Mouse (Mus musculus): Measurements from ENCODE around the gene Acot11. TPM values are rescaled to one million over a fixed set of nuclear protein-coding genes. Genes with fewer than 3 reads are reported as not detected.

The Acot11 gene
- total RNA-seq, 2 experiments from 2014 or later = 51.7 to 54.1 TPM

GRCm38 (mm10) chr4:106837964-106838363, 33.2 kb upstream of the Acot11 start:
- H3K4me3 ChIP-seq = peak overlapping the region; percentile 21
- intact Hi-C loops (cut with DNase I) = loop anchor here (5.0 to 10.0 kb wide), 4 partner anchors 129 to 507 kb away; partner anchors contain the start of genes Cyb5rl and Mrpl37
- TF ChIP-seq CTCF (IDR thresholded peaks at IDR 0.05) = no peak
- peak overlapping the region; percentile 28; the same call in 1 of the 2 replicates for H3K27ac ChIP-seq
- peak; percentile 63 to 76 for DNase-seq (ENCODE audit: extremely low spot score in 1 of 2, low spot score in 2 of 2)

- intact Hi-C loops (cut with DNase I) = loop anchor here (5.0 to 10.0 kb wide), 4 partner anchors 130 to 507 kb away; partner anchors contain the start of genes Cyb5rl and Mrpl37
- peak overlapping the region; percentile 21 for H3K4me3 ChIP-seq
- H3K27ac ChIP-seq = peak overlapping the region; percentile 28; the same call in 1 of the 2 replicates
- no peak for DNase-seq (ENCODE audit: extremely low spot score in 1 of 2, low spot score in 2 of 2)
- no peak for TF ChIP-seq CTCF (IDR thresholded peaks at IDR 0.05)
Observed at GRCm38 (mm10) chr4:106837425-106837824, 32.6 kb upstream of the Acot11 start.

- Histone ChIP-seq H3K27ac (no peak overlapping the region), H3K4me3 (no peak overlapping the region)
- DNase-seq (ENCODE audit: extremely low spot score in 1 of 2, low spot score in 2 of 2) = no peak
- no peak for TF ChIP-seq CTCF (IDR thresholded peaks at IDR 0.05)
- intact Hi-C loops (cut with DNase I) = loop anchor here (10.0 kb wide), 1 partner anchor 514 kb away; no protein-coding TSS in a partner anchor
Observed at GRCm38 (mm10) chr4:106830545-106831112, 25.8 kb upstream of the Acot11 start.

GRCm38 (mm10) chr4:106827738-106828361, 23.1 kb upstream of the Acot11 start:
- H3K27ac ChIP-seq = peak overlapping the region; percentile 54
- peak; percentile 65 to 76 for DNase-seq (ENCODE audit: extremely low spot score in 1 of 2, low spot score in 2 of 2)
- intact Hi-C loops (cut with DNase I) = loop anchor here (1.0 kb wide), 1 partner anchor 209 kb away; no protein-coding TSS in a partner anchor
- H3K4me3 ChIP-seq = peak overlapping the region; percentile 43
- TF ChIP-seq CTCF (IDR thresholded peaks at IDR 0.05) = peak; percentile 47

- H3K27ac ChIP-seq = no peak overlapping the region
- intact Hi-C loops (cut with DNase I) = no loop called here
- no peak overlapping the region for H3K4me3 ChIP-seq
- no peak for TF ChIP-seq CTCF (IDR thresholded peaks at IDR 0.05)
- DNase-seq (ENCODE audit: extremely low spot score in 1 of 2, low spot score in 2 of 2) = no peak
Observed at GRCm38 (mm10) chr4:106825229-106825628, 20.4 kb upstream of the Acot11 start.

- Histone ChIP-seq H3K4me3 (no peak overlapping the region), H3K27ac (no peak overlapping the region)
- no peak for TF ChIP-seq CTCF (IDR thresholded peaks at IDR 0.05)
- intact Hi-C loops (cut with DNase I) = no loop called here
- DNase-seq (ENCODE audit: extremely low spot score in 1 of 2, low spot score in 2 of 2) = no peak
Observed at GRCm38 (mm10) chr4:106819404-106819803, 14.6 kb upstream of the Acot11 start.

GRCm38 (mm10) chr4:106818332-106818731, 13.5 kb upstream of the Acot11 start:
- TF ChIP-seq CTCF (IDR thresholded peaks at IDR 0.05) = no peak
- DNase-seq (ENCODE audit: extremely low spot score in 1 of 2, low spot score in 2 of 2) = no peak
- no peak overlapping the region for H3K4me3 ChIP-seq
- intact Hi-C loops (cut with DNase I) = no loop called here
- H3K27ac ChIP-seq = no peak overlapping the region

- DNase-seq (ENCODE audit: extremely low spot score in 1 of 2, low spot score in 2 of 2) = no peak
- TF ChIP-seq CTCF (IDR thresholded peaks at IDR 0.05) = no peak
- H3K27ac ChIP-seq = no peak overlapping the region
- H3K4me3 ChIP-seq = no peak overlapping the region
- intact Hi-C loops (cut with DNase I) = no loop called here
Observed at GRCm38 (mm10) chr4:106817017-106817416, 12.2 kb upstream of the Acot11 start.

- Histone ChIP-seq H3K4me3 (no peak overlapping the region), H3K27ac (no peak overlapping the region)
- intact Hi-C loops (cut with DNase I) = no loop called here
- no peak for TF ChIP-seq CTCF (IDR thresholded peaks at IDR 0.05)
- DNase-seq (ENCODE audit: extremely low spot score in 1 of 2, low spot score in 2 of 2) = no peak
Observed at GRCm38 (mm10) chr4:106815396-106816324, 10.9 kb upstream of the Acot11 start.

GRCm38 (mm10) chr4:106811162-106811561, 6.4 kb upstream of the Acot11 start:
- intact Hi-C loops (cut with DNase I) = no loop called here
- DNase-seq (ENCODE audit: extremely low spot score in 1 of 2, low spot score in 2 of 2) = no peak
- Histone ChIP-seq H3K4me3 (no peak overlapping the region), H3K27ac (no peak overlapping the region)
- TF ChIP-seq CTCF (IDR thresholded peaks at IDR 0.05) = no peak

GRCm38 (mm10) chr4:106810039-106810438, 5.2 kb upstream of the Acot11 start:
- intact Hi-C loops (cut with DNase I) = no loop called here
- H3K4me3 ChIP-seq = no peak overlapping the region
- peak; percentile 35 for TF ChIP-seq CTCF (IDR thresholded peaks at IDR 0.05)
- H3K27ac ChIP-seq = no peak overlapping the region
- no peak for DNase-seq (ENCODE audit: extremely low spot score in 1 of 2, low spot score in 2 of 2)

GRCm38 (mm10) chr4:106807287-106807686, 2.5 kb upstream of the Acot11 start:
- no peak for DNase-seq (ENCODE audit: extremely low spot score in 1 of 2, low spot score in 2 of 2)
- Histone ChIP-seq H3K27ac (no peak overlapping the region), H3K4me3 (no peak overlapping the region)
- no peak for TF ChIP-seq CTCF (IDR thresholded peaks at IDR 0.05)
- intact Hi-C loops (cut with DNase I) = no loop called here

Measured in left cerebral cortex, adult 2 months (tissue).